19 mouse cellular contexts compared by ENCODE assay signal in genomic region chr16:37526688-37527223, GRCm38 (mm10). TPM values are rescaled to one million over a fixed set of nuclear protein-coding genes. Genes with fewer than 3 reads are reported as not detected.
DNase-seq lines count a peak whose midpoint lies in the region; ATAC-seq and TF ChIP-seq lines count a peak whose summit lies in the region.
"Had no signal": no experiment of that assay in that cellular context is flagged by ENCODE, and none has a peak within 500 bp of the region (broad histone marks: within the 10 kb centered on the region; RNA-seq: fewer than 3 reads in every experiment).

No protein-coding gene starts in this region.

- H3K9me3 ChIP-seq in heart, embryonic 11.5 days (replicated peaks; ENCODE audit: control insufficient read depth, low read length): no peaks in the 10 kb centered on the region
- 0 out of 2 replicates have a peak, but pooled peaks cover 3% of the 10 kb centered on the region for H3K9me3 ChIP-seq in heart, embryonic 15.5 days (replicated peaks)
- H3K9me3 ChIP-seq in heart, postnatal 0 days (replicated peaks; ENCODE audit: control insufficient read depth, low read length): 0 out of 2 replicates have a peak, but pooled peaks cover 6% of the 10 kb centered on the region
- H3K9me3 ChIP-seq: hindbrain, embryonic 13.5 days had no signal

- no peak for TF ChIP-seq EP300 in heart, postnatal 0 days (IDR thresholded peaks at IDR 0.05; ENCODE audit: low read depth)

- no peak for DNase-seq in heart, adult 9 months (ENCODE audit: low spot score in 2 of 2)
- DNase-seq in heart, postnatal 14 days: no peak
- peak; percentile 51 for DNase-seq in heart, postnatal 0 days (ENCODE audit: low spot score)
- no peak for DNase-seq in ovary, postnatal 10 days (ENCODE audit: low spot score)
- DNase-seq: adrenal gland, adult 8-10 months; adrenal gland, postnatal 36 days; cerebellum, adult 2 months; cerebellum, postnatal 10 days; forebrain, postnatal 0 days; gastrocnemius, postnatal 36 days; kidney, adult 11 months had no signal

- 71% methylated on average over 3 of the region's 3 CpGs for WGBS in heart, embryonic 11.5 days (ENCODE audit: insufficient replicate concordance)
- WGBS in heart, embryonic 15.5 days: 68% methylated on average over 3 of the region's 3 CpGs
- 47% methylated on average over 3 of the region's 3 CpGs for WGBS in heart, postnatal 0 days

- peaks cover 17% of the 10 kb centered on the region for H3K36me3 ChIP-seq in heart, embryonic 11.5 days (ENCODE audit: control insufficient read depth, insufficient read depth, low read length)
- peaks cover 25% of the 10 kb centered on the region for H3K36me3 ChIP-seq in heart, embryonic 15.5 days
- H3K36me3 ChIP-seq in heart, postnatal 0 days (replicated peaks; ENCODE audit: control insufficient read depth, insufficient read depth, low read length): peaks cover 30% of the 10 kb centered on the region

- ATAC-seq in heart, embryonic 11.5 days (replicated peaks; ENCODE audit: insufficient number of reproducible peaks, low FRiP score, low TSS enrichment): no peak
- peak; percentile 66; the same call in 1 of the 2 replicates for ATAC-seq in heart, embryonic 15.5 days (replicated peaks; ENCODE audit: insufficient number of reproducible peaks, insufficient read depth, low FRiP score, low read depth)
- peak; percentile 89 for ATAC-seq in heart, postnatal 0 days (ENCODE audit: insufficient read depth, low read depth)
- ATAC-seq: forebrain, embryonic 13.5 days; forebrain, postnatal 0 days; hindbrain, postnatal 0 days had no signal

- H3K4me3 ChIP-seq in heart, embryonic 11.5 days (ENCODE audit: low read depth, low read length): no peak overlapping the region
- H3K4me3 ChIP-seq in heart, embryonic 15.5 days: no peak overlapping the region
- H3K4me3 ChIP-seq in heart, postnatal 0 days (ENCODE audit: low read depth, low read length): no peak overlapping the region
- H3K4me3 ChIP-seq: embryonic facial prominence, embryonic 10.5 days; forebrain, embryonic 13.5 days; hindbrain, embryonic 13.5 days had no signal

- no peaks in the 10 kb centered on the region for H3K27me3 ChIP-seq in heart, embryonic 11.5 days (ENCODE audit: control insufficient read depth, insufficient read depth, low read length)
- no peaks in the 10 kb centered on the region for H3K27me3 ChIP-seq in heart, embryonic 15.5 days
- H3K27me3 ChIP-seq in heart, postnatal 0 days (ENCODE audit: control insufficient read depth, insufficient read depth, low read length): no peaks in the 10 kb centered on the region
- H3K27me3 ChIP-seq: forebrain, embryonic 13.5 days; hindbrain, embryonic 13.5 days had no signal

- TF ChIP-seq CTCF in heart, postnatal 0 days (IDR thresholded peaks at IDR 0.05; ENCODE audit: low read depth): no peak

- intact Hi-C loops in heart, postnatal 14 days (cut with DNase I): no loop called here

- H3K27ac ChIP-seq in heart, embryonic 11.5 days (ENCODE audit: low read depth, low read length): peak overlapping the region; percentile 5; the same call in 1 of the 2 replicates
- H3K27ac ChIP-seq in heart, embryonic 15.5 days: peak overlapping the region; percentile 63
- peak overlapping the region; percentile 74 for H3K27ac ChIP-seq in heart, postnatal 0 days (ENCODE audit: low read depth)
- H3K27ac ChIP-seq: embryonic facial prominence, embryonic 10.5 days; forebrain, embryonic 13.5 days; hindbrain, embryonic 13.5 days; hindbrain, postnatal 0 days had no signal

- peaks cover 9% of the 10 kb centered on the region for H3K4me1 ChIP-seq in heart, embryonic 11.5 days (ENCODE audit: control insufficient read depth, insufficient read depth, low read length)
- H3K4me1 ChIP-seq in heart, embryonic 15.5 days (replicated peaks): peaks cover 16% of the 10 kb centered on the region
- peaks cover 21% of the 10 kb centered on the region; the same call in 1 of the 2 replicates for H3K4me1 ChIP-seq in heart, postnatal 0 days (ENCODE audit: control insufficient read depth, insufficient read depth)

- no peak overlapping the region for H3K9ac ChIP-seq in heart, embryonic 11.5 days (ENCODE audit: low read depth, low read length)
- no peak overlapping the region for H3K9ac ChIP-seq in heart, embryonic 15.5 days
- no peak overlapping the region for H3K9ac ChIP-seq in heart, postnatal 0 days (replicated peaks; ENCODE audit: low read depth, low read length)
- H3K9ac ChIP-seq: forebrain, embryonic 13.5 days; forebrain, postnatal 0 days; hindbrain, embryonic 13.5 days had no signal

- 0 out of 2 replicates have a peak overlapping the region, but pooled peaks have one; percentile 6 for H3K4me2 ChIP-seq in heart, embryonic 11.5 days
- peak overlapping the region; percentile 22 for H3K4me2 ChIP-seq in heart, embryonic 15.5 days
- peak overlapping the region; percentile 21 for H3K4me2 ChIP-seq in heart, postnatal 0 days (ENCODE audit: low read depth, low read length)
- H3K4me2 ChIP-seq: forebrain, embryonic 13.5 days; hindbrain, embryonic 13.5 days had no signal

RNA-seq across cellular contexts. Expression of gene Gtf2e1, which starts 12.8 kb away (rescaled TPM):
- polyA plus RNA-seq in heart, embryonic 11.5 days (2014; fragmentation: Nextera tagmentation; extraction: Ambion mirVana): 27.2 and 30.1 TPM in 2 replicates
- 17.8 and 18.9 TPM in 2 replicates for polyA plus RNA-seq in heart, embryonic 15.5 days (2015; fragmentation: Nextera tagmentation; extraction: Ambion mirVana)
- 1 to 10 TPM; 6.8 to 7.5 TPM for total RNA-seq in heart, postnatal 14 days (2021)
- 8.5 and 9.0 TPM in 2 replicates for total RNA-seq in heart, postnatal 0 days (2014; rRNA removed; ENCODE audit: low replicate concordance)
- 11.4 and 12.1 TPM in 2 replicates for polyA plus RNA-seq in heart, postnatal 0 days (2015; fragmentation: Nextera tagmentation; extraction: Ambion mirVana)

RNA-seq across cellular contexts. Expression of gene Rabl3, which starts 12.9 kb away (rescaled TPM):
- 34.4 and 36.3 TPM in 2 replicates for polyA plus RNA-seq in heart, embryonic 11.5 days (2014; fragmentation: Nextera tagmentation; extraction: Ambion mirVana)
- polyA plus RNA-seq in heart, embryonic 15.5 days (2015; fragmentation: Nextera tagmentation; extraction: Ambion mirVana): 19.1 and 21.8 TPM in 2 replicates
- total RNA-seq in heart, postnatal 14 days (2021): 1 to 10 TPM; 7.6 to 8.6 TPM
- total RNA-seq in heart, postnatal 0 days (2014; rRNA removed; ENCODE audit: low replicate concordance): 4.8 and 4.9 TPM in 2 replicates
- 17.5 and 18.5 TPM in 2 replicates for polyA plus RNA-seq in heart, postnatal 0 days (2015; fragmentation: Nextera tagmentation; extraction: Ambion mirVana)

RNA-seq across cellular contexts. Expression of gene Hgd, which starts 53.2 kb away (rescaled TPM):
- polyA plus RNA-seq in heart, embryonic 11.5 days (2014; fragmentation: Nextera tagmentation; extraction: Ambion mirVana): 0.20 and 0.72 TPM in 2 replicates
- 0.21 and 0.30 TPM in 2 replicates for polyA plus RNA-seq in heart, embryonic 15.5 days (2015; fragmentation: Nextera tagmentation; extraction: Ambion mirVana)
- under 1 TPM in 1 of 2 experiments, not detected in 1; 0.12 TPM for total RNA-seq in heart, postnatal 14 days (2021)
- total RNA-seq in heart, postnatal 0 days (2014; rRNA removed; ENCODE audit: low replicate concordance): not detected in 2 replicates
- 0.18 TPM in 1 of 2 replicates, not detected in the other for polyA plus RNA-seq in heart, postnatal 0 days (2015; fragmentation: Nextera tagmentation; extraction: Ambion mirVana)
- total RNA-seq: forebrain, postnatal 0 days; G1E; gastrocnemius, postnatal 36 days; hindbrain, postnatal 0 days had no signal
- polyA plus RNA-seq: embryonic facial prominence, embryonic 14.5 days; forebrain, postnatal 0 days; G1E had no signal

Comparison
In these comparisons a context has a peak if more than half of its experiments do, and no peak if none do; other contexts are left out.
1. H3K27ac ChIP-seq: peak in every context shown above with its lines; median percentile 74 in heart, postnatal 0 days; 63 in heart, embryonic 15.5 days; 5 in heart, embryonic 11.5 days.